Mouse (Mus musculus) neural tube, embryonic 12.5 days (tissue): Measurements from ENCODE around the gene Sacs. TPM values are rescaled to one million over a fixed set of nuclear protein-coding genes. Genes with fewer than 3 reads are reported as not detected.
"Not testable (repeated sequence)": the region's sequence is repeated elsewhere in the genome, so short reads cannot be mapped to it uniquely, and the experiment has no call there.

Source experiments
- ATAC-seq: fragments of 200-750 bp; cut with Nextera tagmentation; 2 replicates; pipeline ENCODE4 v1.8.0; 2017; ENCODE audit warnings: low read depth, mild to moderate bottlenecking, moderate TSS enrichment, moderate library complexity; ENCODE audit not compliant: low FRiP score
- H3K27ac ChIP-seq: fragments of 300-500 bp; sonication (generic); 2 replicates; pipeline ENCODE4 v1.5.1; 2016
- H3K27me3 ChIP-seq: fragments of 300-500 bp; sonication (generic); replicated peaks from 2 replicates; pipeline ENCODE4 v1.6.1; 2016; ENCODE audit warnings: mild to moderate bottlenecking
- H3K36me3 ChIP-seq: fragments of 300-500 bp; sonication (generic); 2 replicates; pipeline ENCODE4 v1.6.1; 2016; ENCODE audit warnings: mild to moderate bottlenecking
- H3K4me1 ChIP-seq: fragments of 300-500 bp; sonication (generic); 2 replicates; pipeline ENCODE4 v1.6.1; 2016
- H3K4me2 ChIP-seq: fragments of 300-500 bp; sonication (generic); replicated peaks from 2 replicates; pipeline ENCODE4 v1.6.1; 2016; ENCODE audit warnings: mild to moderate bottlenecking
- H3K4me3 ChIP-seq: fragments of 300-500 bp; sonication (generic); 2 replicates; pipeline ENCODE4 v1.5.1; 2016
- H3K9ac ChIP-seq: fragments of 300-500 bp; sonication (generic); 2 replicates; pipeline ENCODE4 v1.6.1; 2016; ENCODE audit warnings: mild to moderate bottlenecking
- H3K9me3 ChIP-seq: fragments of 300-500 bp; sonication (generic); 2 replicates; pipeline ENCODE4 v1.6.1; 2016; ENCODE audit warnings: mild to moderate bottlenecking
- WGBS: fragments of 180-500 bp; shearing (Covaris S2); methylation state at CpG from one replicate; pipeline ENCODE4 v1.1.7; 2016; 5-methylcytosine and 5-hydroxymethylcytosine counted together
- polyA plus RNA-seq: library from polyadenylated mRNA; unstranded; fragments of >200 nt; fragmentation: Nextera tagmentation; extraction: Ambion mirVana; gene quantifications from 2 replicates; pipeline ENCODE4 v1.2.1, GENCODE M21; 2016

Gene Sacs
- 6.4 and 6.8 TPM in 2 replicates for polyA plus RNA-seq

DNA sequence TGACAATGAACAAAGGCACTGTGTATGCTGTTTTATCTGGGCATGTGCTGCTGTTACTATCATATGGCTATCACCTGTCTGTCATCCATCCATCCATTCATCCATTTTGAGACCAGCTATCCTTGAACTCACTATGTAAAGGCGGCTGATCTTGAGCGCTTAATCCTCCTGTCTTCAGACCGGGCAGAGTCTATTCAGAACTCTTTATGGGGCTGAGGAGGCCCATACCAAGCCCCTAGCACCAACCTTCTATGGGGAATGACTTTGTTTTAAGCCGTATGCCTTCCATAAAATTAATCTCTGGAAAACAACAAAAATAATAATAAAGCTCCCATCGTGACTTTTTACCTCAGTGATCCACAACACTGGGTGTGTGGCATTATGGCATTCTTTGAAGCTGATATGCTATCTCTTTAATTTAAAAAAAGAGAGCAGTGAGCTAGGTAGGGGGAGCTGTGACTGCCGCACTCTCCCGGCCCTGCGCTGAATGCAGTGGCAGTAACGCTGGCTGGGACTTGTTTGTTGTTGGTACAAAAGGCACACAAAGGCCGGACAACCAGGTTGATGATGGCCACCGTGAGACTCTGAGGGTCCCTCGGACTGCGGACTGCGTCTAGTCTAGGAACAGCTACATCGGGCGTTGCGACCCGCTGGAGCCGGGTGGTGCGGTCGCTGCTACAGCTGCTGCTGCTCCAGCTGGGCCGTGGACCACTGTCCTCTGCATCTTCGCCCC, at the start of gene Sacs:
TSS of gene Sacs (plus strand) at position 464 of the 733 bp plus-strand sequence.
- Histone ChIP-seq H3K27me3 (peaks cover 9% of the 10 kb centered on the region; the same call in 1 of the 2 replicates), H3K4me3 (peak within 1 kb of the TSS; percentile 45), H3K9me3 (no peaks in the 10 kb centered on the region), H3K9ac (peak within 1 kb of the TSS; percentile 64), H3K27ac (no peak within 1 kb of the TSS), H3K4me1 (no peaks in the 10 kb centered on the region), H3K36me3 (no peaks in the 10 kb centered on the region), H3K4me2 (peak within 1 kb of the TSS; percentile 63)
- peak; percentile 87 for ATAC-seq
- 4% methylated on average over 23 of the region's 23 CpGs for WGBS

DNA sequence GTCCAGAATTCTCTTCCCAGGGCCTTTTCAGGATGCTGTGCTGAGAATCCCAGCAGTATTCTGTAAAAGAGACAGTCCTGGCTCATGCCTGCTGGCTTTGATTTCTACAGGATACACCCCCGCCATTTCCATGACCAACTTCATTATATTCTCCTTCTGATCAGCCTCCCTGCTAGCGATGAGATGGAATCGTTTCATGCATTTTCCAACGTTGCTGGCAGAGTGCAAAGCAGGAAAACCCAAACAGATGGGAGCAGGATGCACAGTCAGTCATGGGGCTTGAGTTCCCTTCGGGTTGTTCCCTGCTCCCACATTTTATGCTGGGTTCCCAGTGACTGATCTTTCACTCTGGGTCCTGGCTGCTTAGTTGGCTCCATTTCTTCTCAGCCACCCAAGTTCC, 47.3 kb upstream of the Sacs start:
- Histone ChIP-seq H3K27ac (no peak overlapping the region), H3K4me2 (no peak overlapping the region), H3K27me3 (no peaks in the 10 kb centered on the region), H3K4me3 (no peak overlapping the region), H3K36me3 (no peaks in the 10 kb centered on the region), H3K9ac (no peak overlapping the region), H3K9me3 (no peaks in the 10 kb centered on the region), H3K4me1 (no peaks in the 10 kb centered on the region)
- ATAC-seq: no peak
- WGBS: 80% methylated on average over 5 of the region's 5 CpGs

DNA sequence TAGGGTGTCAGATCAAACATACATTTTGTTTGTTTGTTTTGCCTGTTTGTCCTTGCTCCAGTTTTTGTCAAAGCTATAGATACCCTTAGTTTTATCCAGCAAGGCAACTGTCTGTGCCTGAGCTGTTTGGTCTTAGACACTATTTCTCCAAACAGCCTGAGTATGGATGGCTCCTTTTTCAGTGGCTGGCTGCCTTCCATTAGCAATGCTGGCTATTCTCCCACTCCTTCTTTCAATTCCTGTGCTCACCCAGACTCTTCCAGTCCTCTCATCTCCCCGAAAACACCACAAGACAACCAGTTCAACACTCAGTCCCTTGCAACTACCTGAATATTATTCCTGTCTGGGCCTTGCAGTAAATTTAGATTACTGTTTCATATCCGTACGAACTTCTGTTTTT, 46.2 kb upstream of the Sacs start:
- Histone ChIP-seq H3K4me2 (no peak overlapping the region), H3K27me3 (no peaks in the 10 kb centered on the region), H3K27ac (no peak overlapping the region), H3K36me3 (no peaks in the 10 kb centered on the region), H3K4me3 (no peak overlapping the region), H3K4me1 (no peaks in the 10 kb centered on the region), H3K9me3 (no peaks in the 10 kb centered on the region), H3K9ac (no peak overlapping the region)
- no peak for ATAC-seq
- 85% methylated on average over 3 of the region's 3 CpGs for WGBS

DNA sequence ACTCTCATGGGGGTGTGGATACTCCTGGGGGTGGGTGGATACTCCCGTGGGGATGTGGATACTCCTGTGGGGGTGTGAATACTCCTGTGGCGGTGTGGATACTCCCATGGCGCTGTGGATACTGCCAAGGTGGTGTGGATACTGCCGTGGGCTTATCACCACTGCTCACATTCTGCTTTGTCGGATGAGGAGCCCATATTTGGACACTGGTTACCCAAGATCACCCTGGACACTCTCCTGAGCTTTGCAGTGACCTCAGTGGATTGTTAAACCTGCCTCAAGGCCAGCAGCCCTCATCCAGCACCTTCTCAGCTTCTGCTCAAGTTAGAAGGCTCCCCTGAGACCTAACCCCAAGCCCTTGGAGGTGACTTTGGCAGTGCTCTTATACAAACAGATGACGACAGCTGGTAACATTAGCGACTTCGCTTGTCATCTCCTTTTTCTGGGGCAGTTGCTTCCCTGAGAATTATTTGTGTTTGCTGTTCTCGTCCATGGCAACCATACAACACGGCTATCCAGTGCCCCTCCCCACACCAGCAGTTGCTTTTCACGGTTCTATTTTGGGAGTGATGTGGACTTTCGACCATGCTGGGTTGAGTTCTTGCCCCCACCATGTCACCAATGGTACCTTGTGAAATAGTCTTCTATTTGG, 40.2 kb upstream of the Sacs start:
- WGBS: 79% methylated on average over 12 of the region's 12 CpGs
- Histone ChIP-seq H3K4me1 (no peaks in the 10 kb centered on the region), H3K9me3 (no peaks in the 10 kb centered on the region), H3K4me3 (no peak overlapping the region), H3K9ac (no peak overlapping the region), H3K36me3 (no peaks in the 10 kb centered on the region), H3K4me2 (no peak overlapping the region), H3K27me3 (no peaks in the 10 kb centered on the region), H3K27ac (no peak overlapping the region)
- no peak for ATAC-seq

DNA sequence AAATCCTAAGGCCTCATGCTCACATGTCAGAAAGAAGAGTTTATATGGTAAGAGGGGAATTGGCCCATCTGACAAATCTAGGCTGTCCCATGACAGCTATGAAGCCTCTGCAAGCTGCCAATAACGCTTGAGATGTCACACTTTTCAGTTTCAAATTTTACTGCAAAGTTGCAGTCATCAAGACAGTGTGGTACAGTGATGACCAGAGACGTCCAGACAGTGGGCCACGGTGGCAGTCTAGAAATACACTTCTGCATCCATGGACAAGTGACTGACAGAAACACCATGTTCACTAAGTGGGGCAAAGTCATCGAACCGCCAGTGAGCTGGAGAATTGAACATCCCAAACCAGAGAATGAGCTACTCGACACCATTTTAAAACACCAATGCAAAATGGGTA, 37.5 kb upstream of the Sacs start:
- Histone ChIP-seq H3K9ac (no peak overlapping the region), H3K4me2 (no peak overlapping the region), H3K9me3 (no peaks in the 10 kb centered on the region), H3K27me3 (no peaks in the 10 kb centered on the region), H3K27ac (no peak overlapping the region), H3K36me3 (no peaks in the 10 kb centered on the region), H3K4me3 (no peak overlapping the region), H3K4me1 (no peaks in the 10 kb centered on the region)
- 91% methylated on average over 6 of the region's 6 CpGs for WGBS
- no peak for ATAC-seq

DNA sequence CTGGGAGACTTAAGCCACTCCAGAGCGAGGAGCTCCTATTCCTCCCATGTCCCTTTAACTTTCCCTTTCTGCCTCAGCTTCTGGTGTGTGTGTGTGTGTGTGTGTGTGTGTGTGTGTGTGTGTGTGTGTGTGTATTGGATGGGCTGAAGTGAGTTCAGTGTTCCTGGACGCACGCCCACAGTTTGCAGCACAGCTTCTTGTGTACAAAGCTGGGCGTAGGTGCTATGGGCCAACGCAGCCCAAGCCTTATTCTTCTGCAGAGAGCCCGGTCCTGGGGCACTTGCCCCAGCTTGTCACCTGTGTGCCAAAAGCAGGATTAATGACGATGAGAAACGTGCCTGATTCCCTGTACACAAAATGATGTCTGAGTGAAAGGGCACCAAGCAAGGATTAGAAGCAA, 31.9 kb upstream of the Sacs start:
- Histone ChIP-seq H3K9ac (no peak overlapping the region), H3K9me3 (no peaks in the 10 kb centered on the region), H3K4me3 (no peak overlapping the region), H3K4me1 (no peaks in the 10 kb centered on the region), H3K4me2 (no peak overlapping the region), H3K27me3 (no peaks in the 10 kb centered on the region), H3K27ac (no peak overlapping the region), H3K36me3 (no peaks in the 10 kb centered on the region)
- ATAC-seq: no peak
- WGBS: 84% methylated on average over 8 of the region's 8 CpGs

DNA sequence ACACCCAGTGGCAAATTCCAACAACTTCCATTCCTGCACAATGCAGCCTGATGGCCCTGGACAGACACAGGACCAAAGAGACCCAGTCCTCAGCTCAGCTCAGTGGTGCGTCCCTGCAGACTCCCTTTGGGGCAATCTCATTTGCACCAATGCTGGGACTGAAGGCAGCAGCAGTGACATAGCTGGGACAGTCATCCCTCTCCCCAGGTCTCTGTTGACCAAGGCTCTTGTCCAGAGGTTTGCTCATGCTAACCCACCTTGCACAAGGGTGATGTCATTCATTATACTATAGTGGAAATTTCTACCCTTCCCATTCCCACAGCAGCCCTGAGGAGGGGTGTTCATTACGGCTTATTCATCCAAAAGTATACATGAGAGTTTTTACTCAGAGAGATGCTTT, 29.6 kb upstream of the Sacs start:
- H3K4me2 ChIP-seq: no peak overlapping the region
- 86% methylated on average over 2 of the region's 2 CpGs for WGBS
- no peaks in the 10 kb centered on the region for H3K36me3 ChIP-seq
- ATAC-seq: no peak
- no peak overlapping the region for H3K4me3 ChIP-seq
- H3K9ac ChIP-seq: no peak overlapping the region
- H3K27me3 ChIP-seq: no peaks in the 10 kb centered on the region
- no peak overlapping the region for H3K27ac ChIP-seq
- H3K9me3 ChIP-seq: no peaks in the 10 kb centered on the region
- H3K4me1 ChIP-seq: no peaks in the 10 kb centered on the region

DNA sequence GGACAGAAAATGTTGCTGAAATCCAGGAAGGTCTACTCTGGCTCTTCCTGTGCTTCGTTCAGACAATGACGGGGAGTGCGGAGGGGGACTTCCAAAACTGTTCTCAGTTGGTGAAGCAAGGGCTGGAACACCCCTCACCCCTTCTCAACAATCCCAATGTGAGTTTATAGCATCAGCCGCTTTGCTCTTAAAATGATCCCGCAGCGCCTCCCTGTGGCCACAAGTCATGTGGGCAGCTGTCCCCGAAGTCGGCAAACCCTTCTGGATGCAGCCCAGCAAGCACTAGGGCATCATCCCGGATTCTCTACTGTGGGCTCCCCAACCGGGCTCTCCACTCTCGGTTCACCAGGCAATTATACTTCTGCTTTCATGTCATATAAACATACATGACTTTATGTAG, 25.9 kb upstream of the Sacs start:
- H3K36me3 ChIP-seq: no peaks in the 10 kb centered on the region
- H3K9ac ChIP-seq: no peak overlapping the region
- no peak overlapping the region for H3K4me3 ChIP-seq
- H3K27ac ChIP-seq: no peak overlapping the region
- no peaks in the 10 kb centered on the region for H3K27me3 ChIP-seq
- H3K4me2 ChIP-seq: no peak overlapping the region
- H3K9me3 ChIP-seq: no peaks in the 10 kb centered on the region
- 3% methylated on average over 11 of the region's 11 CpGs for WGBS
- no peaks in the 10 kb centered on the region for H3K4me1 ChIP-seq
- ATAC-seq: 0 out of 2 replicates have a peak, but pooled peaks have one; percentile 25

DNA sequence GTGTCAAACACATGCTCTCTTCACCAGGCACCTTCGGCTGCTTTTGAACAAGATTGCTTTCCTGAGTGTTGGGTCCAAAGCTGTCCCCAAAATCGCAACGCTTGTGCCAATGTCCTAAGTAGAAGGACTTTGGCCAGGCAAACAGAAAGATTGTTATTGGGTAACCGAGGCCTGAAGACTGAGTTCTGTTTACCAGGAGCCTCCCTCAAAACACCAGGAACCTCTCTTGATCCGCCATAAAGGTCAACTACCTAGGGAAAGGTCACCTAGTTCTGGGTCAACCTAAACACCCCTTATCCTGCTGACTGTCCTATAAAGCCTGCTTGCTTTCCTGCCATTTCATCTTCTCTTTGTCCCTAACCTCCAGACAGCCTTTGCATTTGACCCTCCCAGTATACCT, 13.5 kb upstream of the Sacs start:
- no peak overlapping the region for H3K27ac ChIP-seq
- no peak for ATAC-seq
- no peak overlapping the region for H3K4me3 ChIP-seq
- WGBS: 92% methylated on average over 5 of the region's 5 CpGs
- no peak overlapping the region for H3K4me2 ChIP-seq
- H3K9me3 ChIP-seq: no peaks in the 10 kb centered on the region
- no peaks in the 10 kb centered on the region for H3K36me3 ChIP-seq
- H3K9ac ChIP-seq: no peak overlapping the region
- no peaks in the 10 kb centered on the region for H3K4me1 ChIP-seq
- H3K27me3 ChIP-seq: no peaks in the 10 kb centered on the region

DNA sequence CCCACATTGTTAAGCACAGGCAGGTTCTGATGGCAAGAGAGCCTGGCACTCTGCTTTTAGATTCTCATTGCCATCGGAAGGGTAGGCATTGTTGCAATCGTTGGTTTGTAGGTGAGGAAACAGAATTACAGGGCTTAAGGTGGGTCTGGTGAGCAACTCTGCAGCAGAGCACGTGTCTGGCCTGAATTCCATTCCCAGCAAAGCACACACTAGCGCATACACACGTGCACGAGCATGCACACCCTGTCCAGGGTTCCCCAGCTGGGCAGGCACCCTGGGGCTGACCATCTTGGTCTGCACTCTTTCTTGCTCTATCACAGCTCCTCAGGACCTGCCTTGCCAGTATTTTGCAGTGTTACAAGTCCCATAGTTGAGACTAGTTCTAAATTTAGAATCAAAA, 13.1 kb upstream of the Sacs start:
- 84% methylated on average over 6 of the region's 6 CpGs for WGBS
- H3K4me2 ChIP-seq: no peak overlapping the region
- H3K4me1 ChIP-seq: no peaks in the 10 kb centered on the region
- H3K36me3 ChIP-seq: no peaks in the 10 kb centered on the region
- H3K9ac ChIP-seq: no peak overlapping the region
- H3K9me3 ChIP-seq: no peaks in the 10 kb centered on the region
- no peaks in the 10 kb centered on the region for H3K27me3 ChIP-seq
- H3K4me3 ChIP-seq: no peak overlapping the region
- no peak for ATAC-seq
- no peak overlapping the region for H3K27ac ChIP-seq

DNA sequence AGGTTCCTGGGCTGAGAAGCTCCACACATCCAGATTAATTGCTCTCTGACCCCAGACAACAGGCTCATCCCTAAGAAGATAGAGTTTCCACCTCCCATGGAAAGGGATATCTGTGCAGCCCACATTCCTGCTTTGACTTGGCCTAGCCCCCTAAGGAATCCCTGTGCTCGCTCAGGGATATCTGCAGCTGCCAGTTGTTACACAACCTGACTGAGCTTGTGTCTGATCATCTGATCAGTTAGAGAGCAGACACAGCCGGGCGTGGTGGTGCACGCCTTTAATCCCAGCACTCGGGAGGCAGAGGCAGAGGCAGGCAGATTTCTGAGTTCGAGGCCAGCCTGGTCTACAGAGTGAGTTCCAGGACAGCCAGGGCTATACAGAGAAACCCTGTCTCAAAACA, 10.9 kb upstream of the Sacs start:
- not testable (repeated sequence) for H3K27me3 ChIP-seq, H3K4me2 ChIP-seq, ATAC-seq, H3K9me3 ChIP-seq, H3K4me1 ChIP-seq, H3K36me3 ChIP-seq, H3K9ac ChIP-seq, H3K27ac ChIP-seq, H3K4me3 ChIP-seq
- WGBS: 92% methylated on average over 6 of the region's 6 CpGs

DNA sequence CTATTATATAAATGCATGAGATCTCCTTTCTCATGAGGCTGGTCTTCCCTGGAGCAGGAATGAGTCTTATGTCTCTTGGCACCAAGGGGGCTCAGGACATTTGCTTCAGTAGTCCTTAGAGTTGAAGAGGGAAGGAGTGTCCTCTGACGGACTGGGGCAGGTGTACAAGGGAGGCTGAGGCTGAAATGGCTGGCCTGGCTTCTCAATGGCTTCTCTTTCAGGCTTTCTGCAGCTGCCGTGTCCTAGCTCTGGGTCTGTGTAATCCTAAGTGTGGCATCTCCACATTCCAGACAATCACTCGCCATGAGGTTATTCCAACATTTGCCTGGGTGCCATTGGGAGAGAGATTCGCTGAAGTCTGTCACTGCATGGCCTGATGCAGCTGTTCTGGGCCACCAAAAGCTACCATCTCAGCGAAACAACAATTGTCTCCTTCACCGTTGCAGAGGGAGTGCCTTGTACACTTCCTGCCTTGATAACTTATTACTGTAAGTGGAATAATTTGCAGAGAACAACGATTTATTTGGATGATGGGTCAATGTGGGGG, 9.2 kb upstream of the Sacs start:
- Histone ChIP-seq H3K9me3 (no peaks in the 10 kb centered on the region), H3K27ac (no peak overlapping the region), H3K4me1 (no peaks in the 10 kb centered on the region), H3K27me3 (no peaks in the 10 kb centered on the region), H3K9ac (no peak overlapping the region), H3K4me2 (no peak overlapping the region), H3K4me3 (no peak overlapping the region), H3K36me3 (no peaks in the 10 kb centered on the region)
- no peak for ATAC-seq
- WGBS: 79% methylated on average over 7 of the region's 7 CpGs

DNA sequence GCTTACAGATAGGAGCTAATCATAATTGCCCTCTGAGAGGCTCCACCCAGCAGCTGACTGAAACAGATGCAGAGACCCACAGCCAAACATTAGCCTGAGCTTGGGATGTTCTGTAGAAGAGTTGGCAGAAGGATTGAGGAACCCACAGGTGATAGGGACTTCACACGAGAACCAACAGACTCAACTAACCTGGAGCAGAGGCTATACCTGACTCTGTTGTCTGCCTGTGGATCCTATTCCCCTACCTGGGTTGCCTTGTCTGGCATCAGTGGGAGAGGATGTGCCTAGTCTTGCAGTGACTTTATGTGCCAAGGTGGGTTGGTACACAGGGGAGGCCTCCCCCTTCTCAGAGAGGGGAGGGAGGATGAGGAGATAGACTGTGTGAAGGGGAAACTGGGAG, 5.7 kb upstream of the Sacs start:
- no peak overlapping the region for H3K9ac ChIP-seq
- no peak for ATAC-seq
- H3K4me2 ChIP-seq: no peak overlapping the region
- H3K4me3 ChIP-seq: no peak overlapping the region
- no peaks in the 10 kb centered on the region for H3K9me3 ChIP-seq
- H3K36me3 ChIP-seq: no peaks in the 10 kb centered on the region
- 90% methylated on average over 1 of the region's 1 CpGs for WGBS
- no peaks in the 10 kb centered on the region for H3K4me1 ChIP-seq
- no peak overlapping the region for H3K27ac ChIP-seq
- H3K27me3 ChIP-seq: no peaks in the 10 kb centered on the region
